Mouse (Mus musculus) G1E (cell line): ENCODE results near the gene Dnajc27.

Experiments used
- CTCF ChIP-seq: IDR thresholded peaks from 2 replicates; pipeline ENCODE4 v1.5.1; 2012; ENCODE audit warnings: low read depth, low read length, inconsistent platforms, mixed read lengths
- GATA1 ChIP-seq: IDR thresholded peaks from 2 replicates; pipeline ENCODE4 v1.6.1; 2012; ENCODE audit warnings: borderline replicate concordance, low read length, inconsistent platforms, mixed read lengths
- GATA2 ChIP-seq: IDR thresholded peaks from 2 replicates; pipeline ENCODE4 v1.6.1; 2012; ENCODE audit warnings: low read depth, low read length, inconsistent platforms, borderline replicate concordance
- POLR2AphosphoS5 ChIP-seq: IDR thresholded peaks from 2 replicates; pipeline ENCODE4 v1.6.1; 2012; ENCODE audit warnings: low read depth, low read length, inconsistent platforms; ENCODE audit not compliant: insufficient replicate concordance
- TAL1 ChIP-seq: conservative IDR thresholded peaks from 2 replicates; pipeline ENCODE4 v1.6.1; 2012; ENCODE audit warnings: low read depth, low read length, inconsistent platforms, mixed read lengths

- TF ChIP-seq POLR2AphosphoS5 (no peak), TAL1 (no peak), CTCF (no peak), GATA1 (no peak), GATA2 (no peak)
Measured at GRCm38 (mm10) chr12:4068551-4068950, 13.8 kb upstream of the Dnajc27 start.
